Mouse (Mus musculus): ENCODE measurements around the gene Smyd3.

- TF ChIP-seq POLR2A (IDR thresholded peaks at IDR 0.05; ENCODE audit: insufficient read depth, low read depth, low read length): no peak
- no peak for TF ChIP-seq CTCF (IDR thresholded peaks at IDR 0.05; ENCODE audit: insufficient read depth, low read depth, low read length)
Measured at GRCm38 (mm10) chr1:178992503-178992902, 525.3 kb downstream of the Smyd3 start.

All from olfactory bulb, adult 2 months (tissue).